Mouse (Mus musculus) left cerebral cortex, adult 9 months (tissue): ENCODE measurements around the gene Sec11a.

ENCODE experiments used
- DNase-seq, 2 experiments: peaks; one replicate each; pipeline ENCODE4 v3.0.0; 2022; ENCODE audit warnings: low spot score in 2 of 2

Gene Sec11a

GRCm38 (mm10) chr7:80860227-80860626, 87.4 kb downstream of the Sec11a start:
- DNase-seq, result peak in 1 of 2 experiments; percentile 59

GRCm38 (mm10) chr7:80857181-80857580, 90.4 kb downstream of the Sec11a start:
- DNase-seq, result peak in 1 of 2 experiments; percentile 86

- DNase-seq, result peak in 1 of 2 experiments; percentile 24
Measured at GRCm38 (mm10) chr7:80855316-80855715, 92.3 kb downstream of the Sec11a start.
